Mouse (Mus musculus) small intestine, adult 2 months (tissue): Measurements from ENCODE around the gene 0610030E20Rik.

Experiments used
- CTCF ChIP-seq: fragments of 200-500 bp; IDR thresholded peaks from 2 replicates; pipeline ENCODE4 v1.5.1; 2012; ENCODE audit warnings: low read depth, mild to moderate bottlenecking, control low read depth, inconsistent platforms, low read length, moderate library complexity, mixed read lengths; ENCODE audit not compliant: insufficient replicate concordance, insufficient read length; ENCODE audit errors: extremely low read depth
- POLR2A ChIP-seq: fragments of 200-500 bp; IDR thresholded peaks from 2 replicates; pipeline ENCODE4 v1.6.1; 2012; ENCODE audit warnings: low read depth, mild to moderate bottlenecking, control low read depth, inconsistent platforms, low read length, moderate library complexity

GRCm38 (mm10) chr6:72345074-72345567, 2.0 kb upstream of the 0610030E20Rik start, which contains the start of gene Usp39:
- TF ChIP-seq CTCF = no peak
- peak; percentile 53; the same call in 1 of the 2 replicates for TF ChIP-seq POLR2A
